Mouse (Mus musculus) myocyte (in vitro differentiated cells): ENCODE results near the gene Xbp1. TPM values are rescaled to one million over a fixed set of nuclear protein-coding genes. Genes with fewer than 3 reads are reported as not detected.
"Not testable (repeated sequence)": the region's sequence is repeated elsewhere in the genome, so short reads cannot be mapped to it uniquely, and the experiment has no call there.

ENCODE experiments used
- H3K27me3 ChIP-seq: one replicate; pipeline ENCODE4 v1.6.1; 2011; ENCODE audit not compliant: control insufficient read depth, insufficient read depth, insufficient read length
- H3K36me3 ChIP-seq: one replicate; pipeline ENCODE4 v1.6.1; 2011; ENCODE audit not compliant: control insufficient read depth, insufficient read depth
- H3K4me2 ChIP-seq: one replicate; pipeline ENCODE4 v1.6.1; 2011; ENCODE audit warnings: low read depth, control low read depth
- H3K4me3 ChIP-seq: one replicate; pipeline ENCODE4 v1.5.1; 2011; ENCODE audit warnings: mild to moderate bottlenecking, control low read depth, moderate library complexity
- H3K79me2 ChIP-seq: one replicate; pipeline ENCODE4 v1.6.1; 2011; ENCODE audit not compliant: control insufficient read depth, insufficient read depth
- H3ac ChIP-seq: one replicate; pipeline ENCODE4 v1.6.1; 2011; ENCODE audit not compliant: control insufficient read depth, insufficient read length
- CEBPB ChIP-seq: IDR thresholded peaks from 2 replicates; pipeline ENCODE4 v1.6.1; 2011; ENCODE audit warnings: mild to moderate bottlenecking, moderate library complexity; ENCODE audit not compliant: poor library complexity, insufficient read depth, severe bottlenecking
- E2F4 ChIP-seq: IDR thresholded peaks from one replicate; pipeline ENCODE4 v1.6.1; 2011; ENCODE audit warnings: mild to moderate bottlenecking, control low read depth, moderate library complexity; ENCODE audit not compliant: insufficient read depth
- MAX ChIP-seq: IDR thresholded peaks from one replicate; pipeline ENCODE4 v1.6.1; 2011; ENCODE audit warnings: low read depth, mild to moderate bottlenecking, control low read depth
- MYOD1 ChIP-seq, 3 experiments: IDR thresholded peaks; one replicate each; pipeline ENCODE4 v1.6.1; 2011; ENCODE audit warnings: control low read depth in 2 of 3, low read depth in 2 of 3, mild to moderate bottlenecking in 2 of 3, moderate library complexity in 1 of 3; ENCODE audit not compliant: insufficient read length in 2 of 3, control insufficient read depth in 1 of 3
- MYOG ChIP-seq, 3 experiments: IDR thresholded peaks; one replicate each; pipeline ENCODE4 v1.6.1; 2011; ENCODE audit warnings: control low read depth in 2 of 3, low read depth in 2 of 3, mild to moderate bottlenecking in 2 of 3; ENCODE audit not compliant: insufficient read length in 2 of 3, control insufficient read depth in 1 of 3, insufficient read depth in 1 of 3
- POLR2A ChIP-seq: IDR thresholded peaks from one replicate; pipeline ENCODE4 v1.6.1; 2011; ENCODE audit warnings: low read depth, mild to moderate bottlenecking, control low read depth, moderate library complexity; ENCODE audit not compliant: insufficient read length
- POLR2AphosphoS2 ChIP-seq: IDR thresholded peaks from one replicate; pipeline ENCODE4 v1.6.1; 2011; ENCODE audit warnings: low read depth, control low read depth; ENCODE audit not compliant: insufficient read length
- REST ChIP-seq: IDR thresholded peaks from one replicate; pipeline ENCODE4 v1.6.1; 2011; ENCODE audit warnings: mild to moderate bottlenecking, control low read depth, moderate library complexity; ENCODE audit not compliant: insufficient read depth, insufficient read length
- SRF ChIP-seq: IDR thresholded peaks from one replicate; pipeline ENCODE4 v1.6.1; 2011; ENCODE audit warnings: low read depth; ENCODE audit not compliant: control insufficient read depth, insufficient read length
- TCF12 ChIP-seq: IDR thresholded peaks from one replicate; pipeline ENCODE4 v1.6.1; 2011; ENCODE audit warnings: mild to moderate bottlenecking, control low read depth; ENCODE audit not compliant: poor library complexity, insufficient read depth, severe bottlenecking
- TCF3 ChIP-seq: IDR thresholded peaks from one replicate; pipeline ENCODE4 v1.6.1; 2011; ENCODE audit warnings: low read depth, control low read depth; ENCODE audit not compliant: insufficient read length
- USF1 ChIP-seq: IDR thresholded peaks from one replicate; pipeline ENCODE4 v1.6.1; 2011; ENCODE audit warnings: low read depth, mild to moderate bottlenecking, control low read depth, moderate library complexity
- polyA plus RNA-seq: library from polyadenylated mRNA; unstranded; fragments of >200 nt; fragmentation: generic; extraction: Trizol; gene quantifications from one replicate; pipeline ENCODE4 v1.2.1, GENCODE M21; 2012; ENCODE audit warnings: missing spikeins

The Xbp1 gene
- polyA plus RNA-seq, 1 experiment, result 102 TPM

- H3K36me3 ChIP-seq, result no peaks in the 10 kb centered on the region
- no peak overlapping the region for H3K4me3 ChIP-seq
- no peaks in the 10 kb centered on the region for H3K79me2 ChIP-seq
- H3K27me3 ChIP-seq, result no peaks in the 10 kb centered on the region
- peak overlapping the region; percentile 36 for H3K4me2 ChIP-seq
- TF ChIP-seq USF1, result no peak
- no peak for TF ChIP-seq TCF3
- TF ChIP-seq POLR2A, result no peak
- no peak for TF ChIP-seq SRF
- no peak for TF ChIP-seq MYOG (IDR thresholded peaks at IDR 0.05; ENCODE audit: control insufficient read depth in 1 of 3, insufficient read depth in 1 of 3, insufficient read length in 2 of 3, low read depth in 2 of 3)
- no peak for TF ChIP-seq MYOD1 (IDR thresholded peaks at IDR 0.05; ENCODE audit: control insufficient read depth in 1 of 3, insufficient read length in 2 of 3, low read depth in 2 of 3)
- TF ChIP-seq E2F4, result no peak
- TF ChIP-seq REST, result no peak
- no peak for TF ChIP-seq POLR2AphosphoS2
- TF ChIP-seq CEBPB, result no peak
- no peak for TF ChIP-seq MAX
- TF ChIP-seq TCF12, result no peak
- H3ac ChIP-seq, result no peak overlapping the region
These were observed 14.4 kb upstream of the Xbp1 start for GRCm38 (mm10) chr11:5505856-5506575.

GRCm38 (mm10) chr11:5509215-5510098 is 11.0 kb upstream of the Xbp1 start:
- no peaks in the 10 kb centered on the region for H3K36me3 ChIP-seq
- TF ChIP-seq MAX (no peak), TCF12 (no peak), CEBPB (no peak), TCF3 (no peak), E2F4 (no peak), POLR2A (no peak), MYOD1 (IDR thresholded peaks at IDR 0.05; ENCODE audit: control insufficient read depth in 1 of 3, insufficient read length in 2 of 3, low read depth in 2 of 3) (no peak), USF1 (no peak), POLR2AphosphoS2 (no peak), MYOG (IDR thresholded peaks at IDR 0.05; ENCODE audit: control insufficient read depth in 1 of 3, insufficient read depth in 1 of 3, insufficient read length in 2 of 3, low read depth in 2 of 3) (no peak), REST (no peak), SRF (no peak)
- H3ac ChIP-seq, result no peak overlapping the region
- H3K79me2 ChIP-seq, result no peaks in the 10 kb centered on the region
- H3K27me3 ChIP-seq, result no peaks in the 10 kb centered on the region
- no peak overlapping the region for H3K4me2 ChIP-seq
- no peak overlapping the region for H3K4me3 ChIP-seq

GRCm38 (mm10) chr11:5510099-5510391 is 10.4 kb upstream of the Xbp1 start:
- no peaks in the 10 kb centered on the region for H3K79me2 ChIP-seq
- no peak overlapping the region for H3K4me2 ChIP-seq
- H3K27me3 ChIP-seq, result no peaks in the 10 kb centered on the region
- no peak overlapping the region for H3ac ChIP-seq
- H3K36me3 ChIP-seq, result no peaks in the 10 kb centered on the region
- H3K4me3 ChIP-seq, result no peak overlapping the region
- TF ChIP-seq USF1 (no peak), REST (no peak), POLR2A (no peak), MAX (no peak)

GRCm38 (mm10) chr11:5510686-5511085 is 9.8 kb upstream of the Xbp1 start:
- H3K27me3 ChIP-seq, H3K4me3 ChIP-seq, H3K79me2 ChIP-seq, H3K4me2 ChIP-seq, H3ac ChIP-seq, H3K36me3 ChIP-seq: not testable (repeated sequence)

- Histone ChIP-seq H3K4me2 (no peak overlapping the region), H3K4me3 (no peak overlapping the region), H3ac (no peak overlapping the region), H3K27me3 (no peaks in the 10 kb centered on the region), H3K36me3 (no peaks in the 10 kb centered on the region), H3K79me2 (no peaks in the 10 kb centered on the region)
- no peak for TF ChIP-seq MYOG (IDR thresholded peaks at IDR 0.05; ENCODE audit: control insufficient read depth in 1 of 3, insufficient read depth in 1 of 3, insufficient read length in 2 of 3, low read depth in 2 of 3)
These were observed 8.2 kb upstream of the Xbp1 start for GRCm38 (mm10) chr11:5512099-5512725.
